Mouse (Mus musculus): Measurements from ENCODE around the gene Arhgap45.

Arhgap45 gene

GRCm38 (mm10) chr10:80016511-80016910, at the start of gene Arhgap45:
Gene Arhgap45 (plus strand): TSS chr10:80016653.
- DNase-seq (ENCODE audit: low read depth, low spot score): no peak

GRCm38 (mm10) chr10:79966886-79967400, 49.5 kb upstream of the Arhgap45 start:
- no peak for DNase-seq (ENCODE audit: low read depth, low spot score)

- DNase-seq (ENCODE audit: low read depth, low spot score): no peak
Observed at GRCm38 (mm10) chr10:79968181-79968580, 48.3 kb upstream of the Arhgap45 start.

GRCm38 (mm10) chr10:79969124-79969568, 47.3 kb upstream of the Arhgap45 start:
- DNase-seq (ENCODE audit: low read depth, low spot score): no peak

GRCm38 (mm10) chr10:79970415-79971182, 45.9 kb upstream of the Arhgap45 start, which contains the start of gene Grin3b:
Gene Grin3b (plus strand): TSS chr10:79970715.
- DNase-seq (ENCODE audit: low read depth, low spot score): no peak

- DNase-seq (ENCODE audit: low read depth, low spot score): no peak
Observed at GRCm38 (mm10) chr10:79971183-79971497, 45.3 kb upstream of the Arhgap45 start.

- no peak for DNase-seq (ENCODE audit: low read depth, low spot score)
Observed at GRCm38 (mm10) chr10:79972831-79973230, 43.6 kb upstream of the Arhgap45 start.

GRCm38 (mm10) chr10:79974087-79974486, 42.4 kb upstream of the Arhgap45 start:
- DNase-seq (ENCODE audit: low read depth, low spot score): no peak

- no peak for DNase-seq (ENCODE audit: low read depth, low spot score)
Observed at GRCm38 (mm10) chr10:79974668-79975067, 41.8 kb upstream of the Arhgap45 start.

GRCm38 (mm10) chr10:79976071-79976721, 40.3 kb upstream of the Arhgap45 start:
- DNase-seq (ENCODE audit: low read depth, low spot score): no peak

- DNase-seq (ENCODE audit: low read depth, low spot score): no peak
Observed at GRCm38 (mm10) chr10:79976722-79977107, 39.7 kb upstream of the Arhgap45 start.

- DNase-seq (ENCODE audit: low read depth, low spot score): no peak
Observed at GRCm38 (mm10) chr10:79977324-79977723, 39.1 kb upstream of the Arhgap45 start.

GRCm38 (mm10) chr10:79978061-79978460, 38.4 kb upstream of the Arhgap45 start:
- no peak for DNase-seq (ENCODE audit: low read depth, low spot score)

- DNase-seq (ENCODE audit: low read depth, low spot score): no peak
Observed at GRCm38 (mm10) chr10:79979401-79980155, 36.9 kb upstream of the Arhgap45 start.

GRCm38 (mm10) chr10:79983205-79983604, 33.2 kb upstream of the Arhgap45 start:
- DNase-seq (ENCODE audit: low read depth, low spot score): no peak

- DNase-seq (ENCODE audit: low read depth, low spot score): no peak
Observed at GRCm38 (mm10) chr10:79983670-79984069, 32.8 kb upstream of the Arhgap45 start.

- peak; percentile 75 for DNase-seq (ENCODE audit: low read depth, low spot score)
Observed at GRCm38 (mm10) chr10:79984195-79984816, 32.1 kb upstream of the Arhgap45 start, which contains the start of gene Tmem259. Gene Tmem259 (minus strand): TSS chr10:79984330.

GRCm38 (mm10) chr10:79984871-79985270, 31.6 kb upstream of the Arhgap45 start:
- peak; percentile 97 for DNase-seq (ENCODE audit: low read depth, low spot score)

- DNase-seq (ENCODE audit: low read depth, low spot score): no peak
Observed at GRCm38 (mm10) chr10:79985334-79986231, 30.9 kb upstream of the Arhgap45 start.

- no peak for DNase-seq (ENCODE audit: low read depth, low spot score)
Observed at GRCm38 (mm10) chr10:79986232-79986878, 30.1 kb upstream of the Arhgap45 start.

Data from embryo, embryonic 11.5 days (tissue).